Mouse (Mus musculus) G1E-ER4 (cell line): ENCODE results near the gene Ckap5. TPM values are rescaled to one million over a fixed set of nuclear protein-coding genes. Genes with fewer than 3 reads are reported as not detected.

Experiments
- GATA1 ChIP-seq: IDR thresholded peaks from one replicate; pipeline ENCODE4 v1.8.0; 2012; ENCODE audit warnings: low read length, inconsistent platforms
- polyA plus RNA-seq: library from polyadenylated mRNA; stranded (reverse); fragments of >175 nt; gene quantifications from 2 replicates; pipeline ENCODE4 v1.2.3, GENCODE M21; 2012

The Ckap5 gene
- polyA plus RNA-seq, 1 experiment = 4.0 TPM

- TF ChIP-seq GATA1 = no peak
Measured at GRCm38 (mm10) chr2:91600475-91600874, 73.9 kb downstream of the Ckap5 start.

- TF ChIP-seq GATA1 = no peak
Measured at GRCm38 (mm10) chr2:91602389-91602788, 75.8 kb downstream of the Ckap5 start.

- TF ChIP-seq GATA1 = no peak
Measured at GRCm38 (mm10) chr2:91622356-91622755, 95.8 kb downstream of the Ckap5 start.

GRCm38 (mm10) chr2:91627486-91627885 lies 100.9 kb downstream of the Ckap5 start:
- no peak for TF ChIP-seq GATA1

GRCm38 (mm10) chr2:91628171-91628570 lies 101.6 kb downstream of the Ckap5 start:
- TF ChIP-seq GATA1 = no peak

- no peak for TF ChIP-seq GATA1
Measured at GRCm38 (mm10) chr2:91629682-91630081, 103.1 kb downstream of the Ckap5 start.

- no peak for TF ChIP-seq GATA1
Measured at GRCm38 (mm10) chr2:91630384-91630783, 103.8 kb downstream of the Ckap5 start.

- TF ChIP-seq GATA1 = no peak
Measured at GRCm38 (mm10) chr2:91631826-91632225, 105.3 kb downstream of the Ckap5 start.

- TF ChIP-seq GATA1 = no peak
Measured at GRCm38 (mm10) chr2:91632316-91632715, 105.8 kb downstream of the Ckap5 start.

- no peak for TF ChIP-seq GATA1
Measured at GRCm38 (mm10) chr2:91633334-91633977, 106.9 kb downstream of the Ckap5 start.

GRCm38 (mm10) chr2:91634841-91635240 lies 108.3 kb downstream of the Ckap5 start:
- TF ChIP-seq GATA1 = no peak

- no peak for TF ChIP-seq GATA1
Measured at GRCm38 (mm10) chr2:91635486-91635885, 108.9 kb downstream of the Ckap5 start.

GRCm38 (mm10) chr2:91636229-91636628 lies 109.7 kb downstream of the Ckap5 start, which contains the start of gene F2:
F2 (minus strand) TSS chr2:91636414.
- TF ChIP-seq GATA1 = no peak

GRCm38 (mm10) chr2:91636727-91637338 lies 110.3 kb downstream of the Ckap5 start:
- TF ChIP-seq GATA1 = no peak

- TF ChIP-seq GATA1 = no peak
Measured at GRCm38 (mm10) chr2:91638931-91639330, 112.4 kb downstream of the Ckap5 start.

- TF ChIP-seq GATA1 = no peak
Measured at GRCm38 (mm10) chr2:91642825-91643415, 116.4 kb downstream of the Ckap5 start.

GRCm38 (mm10) chr2:91644021-91644420 lies 117.5 kb downstream of the Ckap5 start:
- TF ChIP-seq GATA1 = no peak

- no peak for TF ChIP-seq GATA1
Measured at GRCm38 (mm10) chr2:91645354-91645753, 118.8 kb downstream of the Ckap5 start.
